Mouse (Mus musculus): ENCODE data around the gene Ugt1a8.

DNA sequence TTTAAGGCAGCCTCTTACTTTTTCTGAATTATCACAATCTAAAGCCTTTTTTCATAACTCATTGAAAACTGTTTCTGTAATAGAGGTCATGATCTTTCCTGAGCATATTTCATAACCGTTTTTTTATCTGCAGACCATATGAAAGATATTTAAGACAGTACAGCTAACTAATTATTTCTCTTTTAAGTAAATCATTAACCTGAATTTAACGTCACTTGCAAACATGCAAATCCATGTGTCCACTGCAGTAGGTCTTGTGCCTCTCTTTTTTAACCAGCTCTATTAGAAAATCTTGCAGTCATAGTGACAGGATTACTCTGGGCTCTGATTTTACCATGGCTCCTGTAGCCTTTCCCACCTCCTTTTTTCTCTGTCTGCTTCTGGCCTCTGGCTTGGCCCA is 17.1 kb upstream of the Ugt1a8 start, which contains the start of gene Ugt1a9:
- TF ChIP-seq CTCF (conservative IDR thresholded peaks at IDR 0.05; ENCODE audit: low read length) = no peak
- TF ChIP-seq POU5F1 (IDR thresholded peaks at IDR 0.05; ENCODE audit: borderline replicate concordance, low read length) = no peak
